Mouse (Mus musculus) heart, adult 2 months (tissue): Measurements from ENCODE around the gene P3h3. TPM values are rescaled to one million over a fixed set of nuclear protein-coding genes. Genes with fewer than 3 reads are reported as not detected.
A peak's percentile ranks its signal among the peaks of the same experiment; 100 is the strongest.

ENCODE experiments used
- DNase-seq, 2 experiments: peaks; one replicate each; pipeline ENCODE4 v3.0.0; 2021
- H3K27ac ChIP-seq: fragments of 200-600 bp; 2 replicates; pipeline ENCODE4 v1.8.1; 2022
- H3K27me3 ChIP-seq: fragments of 200-500 bp; 2 replicates; pipeline ENCODE4 v1.6.1; 2012; ENCODE audit warnings: mild to moderate bottlenecking, low read length, inconsistent platforms, mixed read lengths; ENCODE audit not compliant: control insufficient read depth, insufficient read depth
- H3K36me3 ChIP-seq: fragments of 200-500 bp; 2 replicates; pipeline ENCODE4 v1.6.1; 2012; ENCODE audit warnings: low read length, inconsistent platforms; ENCODE audit not compliant: control insufficient read depth, insufficient read depth
- H3K4me1 ChIP-seq: fragments of 200-500 bp; 2 replicates; pipeline ENCODE4 v1.6.1; 2011; ENCODE audit warnings: low read length; ENCODE audit not compliant: control insufficient read depth, insufficient read depth
- H3K4me3 ChIP-seq: fragments of 200-600 bp; 2 replicates; pipeline ENCODE4 v1.8.1; 2022
- H3K79me2 ChIP-seq: fragments of 200-500 bp; replicated peaks from 2 replicates; pipeline ENCODE4 v1.6.1; 2012; ENCODE audit warnings: mild to moderate bottlenecking, inconsistent platforms, low read length, moderate library complexity, mixed read lengths; ENCODE audit not compliant: control insufficient read depth, insufficient read depth
- H3K9ac ChIP-seq: fragments of 200-500 bp; 2 replicates; pipeline ENCODE4 v1.6.1; 2012; ENCODE audit warnings: low read depth, mild to moderate bottlenecking, control low read depth, inconsistent platforms, low read length, mixed read lengths
- CTCF ChIP-seq: fragments of 200-600 bp; IDR thresholded peaks from 2 replicates; pipeline ENCODE4 v1.8.1; 2022; ENCODE audit warnings: antibody characterized with exemption, mild to moderate bottlenecking, moderate library complexity
- EP300 ChIP-seq: fragments of 200-500 bp; IDR thresholded peaks from 2 replicates; pipeline ENCODE4 v1.6.1; 2011; ENCODE audit warnings: low read depth, low read length, control low read depth; ENCODE audit not compliant: insufficient read depth
- POLR2A ChIP-seq: fragments of 200-500 bp; IDR thresholded peaks from 2 replicates; pipeline ENCODE4 v1.6.1; 2011; ENCODE audit warnings: mild to moderate bottlenecking, low read depth, low read length, control low read depth; ENCODE audit not compliant: insufficient read depth
- WGBS: fragments of 180-500 bp; shearing (Covaris S2); methylation state at CpG from one replicate; pipeline ENCODE4 v1.1.7; 2018; 5-methylcytosine and 5-hydroxymethylcytosine counted together
- intact Hi-C: fragments of 180-260 bp; cut with DNase I; formaldehyde crosslinking; loops from one replicate; pipeline ENCODE4 v1.15.1; 2025
- polyA plus RNA-seq: library from polyadenylated mRNA; depleted of rRNA; stranded (reverse); fragments of >200 nt; gene quantifications from 2 replicates; pipeline ENCODE4 v1.2.3, GENCODE M21; 2012
- total RNA-seq, 2 experiments: library from RNA; stranded (reverse); gene quantifications; 2 replicates each; pipeline ENCODE4 v1.2.3; 2021

The P3h3 gene
- total and polyA plus RNA-seq, 3 experiments, result 6.9 to 16.2 (median 10.6) TPM

DNA sequence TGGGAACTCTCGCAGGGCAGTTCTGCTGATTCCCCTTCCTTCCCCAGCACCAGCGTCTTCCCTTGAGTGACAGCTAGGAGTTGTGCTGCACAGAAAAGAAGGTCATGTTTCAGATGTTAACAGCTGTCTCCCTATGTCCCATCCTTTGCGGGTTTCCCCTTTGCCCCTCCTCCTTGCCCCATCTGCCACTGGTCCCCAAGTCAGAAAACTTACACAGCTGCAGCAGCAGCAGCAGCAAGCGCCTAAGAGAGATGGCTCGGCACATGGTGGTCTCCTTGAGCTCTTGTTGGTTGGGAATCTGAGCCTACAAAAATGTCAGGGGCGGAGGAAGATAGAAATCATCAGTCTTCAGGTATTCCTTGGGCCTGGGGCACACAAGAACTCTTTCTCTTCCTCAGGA is 21.8 kb upstream of the P3h3 start:
- intact Hi-C loops, result no loop called here
- Histone ChIP-seq H3K27ac (no peak overlapping the region), H3K79me2 (no peaks in the 10 kb centered on the region), H3K9ac (no peak overlapping the region), H3K27me3 (no peaks in the 10 kb centered on the region), H3K4me1 (no peaks in the 10 kb centered on the region), H3K4me3 (no peak overlapping the region), H3K36me3 (no peaks in the 10 kb centered on the region)
- DNase-seq, result no peak
- TF ChIP-seq POLR2A (no peak), CTCF (no peak), EP300 (no peak)
- WGBS, result 64% methylated on average over 6 of the region's 6 CpGs

GRCm38 (mm10) chr6:124874348-124874747 is 16.8 kb upstream of the P3h3 start:
- no peak overlapping the region for H3K4me3 ChIP-seq
- no peak overlapping the region for H3K27ac ChIP-seq
- H3K36me3 ChIP-seq, result no peaks in the 10 kb centered on the region
- no peaks in the 10 kb centered on the region for H3K4me1 ChIP-seq
- intact Hi-C loops, result no loop called here
- 25% methylated on average over 2 of the region's 3 CpGs for WGBS
- H3K79me2 ChIP-seq, result no peaks in the 10 kb centered on the region
- TF ChIP-seq CTCF (no peak), EP300 (no peak), POLR2A (no peak)
- H3K9ac ChIP-seq, result no peak overlapping the region
- no peaks in the 10 kb centered on the region for H3K27me3 ChIP-seq
- DNase-seq, result no peak

- Histone ChIP-seq H3K27me3 (no peaks in the 10 kb centered on the region), H3K4me1 (no peaks in the 10 kb centered on the region), H3K9ac (no peak overlapping the region), H3K79me2 (no peaks in the 10 kb centered on the region), H3K36me3 (no peaks in the 10 kb centered on the region), H3K4me3 (no peak overlapping the region), H3K27ac (no peak overlapping the region)
- no peak for DNase-seq
- intact Hi-C loops, result no loop called here
- TF ChIP-seq EP300 (no peak), CTCF (no peak), POLR2A (no peak)
- 74% methylated on average over 6 of the region's 7 CpGs for WGBS
These were observed 9.0 kb upstream of the P3h3 start for GRCm38 (mm10) chr6:124866560-124866959.

DNA sequence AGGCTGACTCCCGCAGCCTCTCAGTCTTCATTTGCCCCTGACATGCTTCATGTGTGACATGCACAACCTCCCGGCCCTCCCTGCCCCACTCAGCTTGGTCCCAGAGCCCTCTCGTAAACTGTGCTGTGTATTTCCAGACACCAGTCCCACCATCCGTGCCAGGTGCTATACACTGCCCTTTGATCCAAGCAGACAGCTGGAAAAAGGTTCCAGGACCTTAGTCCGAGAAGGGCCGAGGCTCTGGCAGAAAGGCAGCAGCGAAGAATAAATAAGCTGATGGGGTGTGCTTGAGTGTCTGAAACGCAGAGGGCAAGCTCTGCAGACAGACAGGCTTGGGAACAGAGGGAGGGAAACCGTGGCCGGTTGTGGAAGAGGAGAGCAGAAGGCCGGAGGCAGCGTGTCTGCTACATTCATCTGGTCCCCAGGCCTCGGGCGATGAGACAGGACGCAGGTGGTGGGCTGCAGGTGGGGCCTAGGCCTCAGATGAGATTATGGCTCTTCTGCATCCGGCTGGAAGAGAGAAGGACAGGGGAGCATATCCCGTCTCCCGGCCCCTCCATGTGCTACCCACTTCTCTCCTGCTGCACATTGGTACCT is 8.3 kb upstream of the P3h3 start:
- Histone ChIP-seq H3K36me3 (no peaks in the 10 kb centered on the region), H3K27me3 (no peaks in the 10 kb centered on the region), H3K27ac (no peak overlapping the region), H3K9ac (no peak overlapping the region), H3K79me2 (no peaks in the 10 kb centered on the region), H3K4me3 (no peak overlapping the region), H3K4me1 (no peaks in the 10 kb centered on the region)
- 80% methylated on average over 18 of the region's 18 CpGs for WGBS
- intact Hi-C loops, result no loop called here
- DNase-seq, result no peak
- TF ChIP-seq POLR2A (no peak), EP300 (no peak), CTCF (no peak)

DNA sequence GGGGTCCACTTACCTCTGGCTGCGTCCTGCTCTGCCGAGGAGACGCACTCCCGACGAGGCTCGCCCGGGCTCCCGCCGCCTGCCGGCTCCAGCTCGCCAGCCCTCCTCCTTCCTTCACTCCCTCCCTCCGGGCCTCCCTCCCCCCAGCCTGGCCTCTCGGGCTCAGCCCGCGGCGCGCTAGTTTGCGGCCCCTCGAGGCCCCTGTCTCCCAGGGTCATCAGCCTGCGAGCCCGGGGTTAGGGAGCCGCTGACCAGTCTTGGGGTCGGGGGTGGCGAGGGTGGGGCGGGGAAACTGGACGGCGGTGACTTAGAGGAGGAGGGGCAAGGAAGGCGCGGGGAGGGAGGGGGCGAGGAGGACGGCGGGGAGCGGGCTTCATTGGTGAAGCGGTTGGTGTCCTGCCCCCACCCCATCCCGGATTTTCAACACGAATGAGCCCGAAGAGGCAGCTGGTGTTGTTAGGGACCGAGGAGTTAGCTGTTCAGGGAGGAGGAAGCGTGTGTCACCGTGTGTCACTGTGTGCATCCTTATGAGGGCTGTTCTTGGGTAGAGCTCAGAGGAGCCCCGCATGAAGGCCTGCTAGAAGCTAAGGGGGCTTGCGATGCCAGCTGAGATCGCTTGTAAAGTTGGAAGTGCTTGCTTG is 6.2 kb upstream of the P3h3 start, which contains the start of gene Gpr162:
Gene Gpr162, minus strand, starts transcription at position 326 of the 641 bp plus-strand sequence.
- WGBS, result 2% methylated on average over 43 of the region's 43 CpGs
- H3K4me3 ChIP-seq, result peak within 1 kb of the TSS; percentile 42
- H3K27me3 ChIP-seq, result no peaks in the 10 kb centered on the region
- peaks cover 1% of the 10 kb centered on the region; the same call in 1 of the 2 replicates for H3K4me1 ChIP-seq
- H3K9ac ChIP-seq, result peak within 1 kb of the TSS; percentile 50
- no peaks in the 10 kb centered on the region for H3K36me3 ChIP-seq
- peak; percentile 59 to 71 for DNase-seq
- no peak within 1 kb of the TSS for H3K27ac ChIP-seq
- intact Hi-C loops, result loop anchor here (5.0 kb wide), 1 partner anchor 219 kb away; no protein-coding TSS in a partner anchor
- H3K79me2 ChIP-seq, result no peaks in the 10 kb centered on the region
- TF ChIP-seq CTCF (peak; percentile 42), EP300 (no peak)

DNA sequence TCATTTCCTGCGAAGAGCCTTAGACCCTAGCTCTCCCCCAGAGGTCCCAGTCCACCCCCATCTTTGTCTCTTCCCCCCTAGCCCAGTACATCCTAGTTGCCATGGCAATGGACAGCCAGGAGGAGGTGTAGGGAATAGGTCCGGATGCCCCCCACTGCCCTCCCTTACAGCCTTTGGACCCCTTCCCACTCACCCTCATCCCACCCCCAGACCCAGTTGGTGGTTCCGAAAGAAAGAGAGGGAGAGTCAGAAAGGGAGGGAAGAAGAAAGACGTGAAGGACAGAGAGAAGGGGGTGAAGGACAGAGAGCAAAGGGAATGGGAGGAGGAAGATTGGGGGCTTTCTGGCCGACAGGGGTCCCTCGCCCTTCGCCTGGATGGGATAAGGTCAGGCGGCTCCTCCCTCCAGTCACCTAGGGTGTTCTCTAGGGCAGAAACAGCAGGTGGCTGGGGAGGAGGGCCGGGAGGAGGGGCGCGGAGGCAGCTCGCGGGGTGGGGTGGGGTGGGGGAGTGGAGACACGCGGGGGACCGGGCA is 5.6 kb upstream of the P3h3 start:
- peak overlapping the region; percentile 42 for H3K4me3 ChIP-seq
- H3K36me3 ChIP-seq, result no peaks in the 10 kb centered on the region
- H3K27me3 ChIP-seq, result no peaks in the 10 kb centered on the region
- no peak overlapping the region for H3K27ac ChIP-seq
- WGBS, result 1% methylated on average over 11 of the region's 16 CpGs
- peak overlapping the region; percentile 26; the same call in 1 of the 2 replicates for H3K9ac ChIP-seq
- H3K4me1 ChIP-seq, result peaks cover 1% of the 10 kb centered on the region; the same call in 1 of the 2 replicates
- no peak for DNase-seq
- intact Hi-C loops, result loop anchor here (5.0 kb wide), 1 partner anchor 219 kb away; no protein-coding TSS in a partner anchor
- H3K79me2 ChIP-seq, result no peaks in the 10 kb centered on the region
- TF ChIP-seq CTCF (no peak), EP300 (no peak), POLR2A (no peak)
